Mouse (Mus musculus): ENCODE results near the gene Cbfb.

Cbfb gene

GRCm38 (mm10) chr8:105251954-105252353, 81.5 kb downstream of the Cbfb start:
- no peak for DNase-seq (ENCODE audit: low read depth, low spot score)

- DNase-seq (ENCODE audit: low read depth, low spot score) = no peak
Observed at GRCm38 (mm10) chr8:105252680-105253537, 82.4 kb downstream of the Cbfb start.

GRCm38 (mm10) chr8:105253766-105254151, 83.3 kb downstream of the Cbfb start:
- DNase-seq (ENCODE audit: low read depth, low spot score) = no peak

- DNase-seq (ENCODE audit: low read depth, low spot score) = peak; percentile 44
Observed at GRCm38 (mm10) chr8:105254152-105254965, 83.9 kb downstream of the Cbfb start.

- no peak for DNase-seq (ENCODE audit: low read depth, low spot score)
Observed at GRCm38 (mm10) chr8:105254966-105255350, 84.5 kb downstream of the Cbfb start, which contains the start of gene B3gnt9. TSS of gene B3gnt9 (minus strand) at chr8:105255153.

GRCm38 (mm10) chr8:105257318-105258114, 87.0 kb downstream of the Cbfb start:
- no peak for DNase-seq (ENCODE audit: low read depth, low spot score)

- no peak for DNase-seq (ENCODE audit: low read depth, low spot score)
Observed at GRCm38 (mm10) chr8:105258911-105259720, 88.6 kb downstream of the Cbfb start.

- DNase-seq (ENCODE audit: low read depth, low spot score) = peak; percentile 50
Observed at GRCm38 (mm10) chr8:105259721-105260320, 89.3 kb downstream of the Cbfb start.

GRCm38 (mm10) chr8:105260371-105261099, 90.1 kb downstream of the Cbfb start:
- DNase-seq (ENCODE audit: low read depth, low spot score) = no peak

GRCm38 (mm10) chr8:105261326-105261980, 91.0 kb downstream of the Cbfb start:
- DNase-seq (ENCODE audit: low read depth, low spot score) = no peak

- DNase-seq (ENCODE audit: low read depth, low spot score) = no peak
Observed at GRCm38 (mm10) chr8:105263244-105263912, 92.9 kb downstream of the Cbfb start.

GRCm38 (mm10) chr8:105264024-105264982, 93.8 kb downstream of the Cbfb start, which contains the start of the genes Tradd and Fbxl8:
TSS of gene Tradd (minus strand) at chr8:105264609.
TSS of gene Fbxl8 (plus strand) at chr8:105264648.
- DNase-seq (ENCODE audit: low read depth, low spot score) = no peak

GRCm38 (mm10) chr8:105265128-105265527, 94.7 kb downstream of the Cbfb start:
- no peak for DNase-seq (ENCODE audit: low read depth, low spot score)

GRCm38 (mm10) chr8:105266775-105267174, 96.3 kb downstream of the Cbfb start:
- DNase-seq (ENCODE audit: low read depth, low spot score) = no peak
